Mouse (Mus musculus) limb, embryonic 10.5 days (tissue): ENCODE results near the gene Ccdc9. TPM values are rescaled to one million over a fixed set of nuclear protein-coding genes. Genes with fewer than 3 reads are reported as not detected.
"Not testable (repeated sequence)": the region's sequence is repeated elsewhere in the genome, so short reads cannot be mapped to it uniquely, and the experiment has no call there.

Source experiments
- DNase-seq: peaks from one replicate; pipeline ENCODE4 v3.0.0-alpha.2; 2017; ENCODE audit warnings: low spot score
- H3K27ac ChIP-seq: fragments of 300-500 bp; sonication (generic); 2 replicates; pipeline ENCODE4 v1.5.1; 2016; ENCODE audit warnings: mild to moderate bottlenecking
- H3K27me3 ChIP-seq: fragments of 300-500 bp; sonication (generic); 2 replicates; pipeline ENCODE4 v1.6.1; 2016; ENCODE audit warnings: low read depth, mild to moderate bottlenecking; ENCODE audit not compliant: poor library complexity, severe bottlenecking
- H3K36me3 ChIP-seq: fragments of 300-500 bp; sonication (generic); 2 replicates; pipeline ENCODE4 v1.6.1; 2016; ENCODE audit warnings: mild to moderate bottlenecking, moderate library complexity
- H3K4me1 ChIP-seq: fragments of 300-500 bp; sonication (generic); 2 replicates; pipeline ENCODE4 v1.6.1; 2016
- H3K4me3 ChIP-seq: fragments of 300-500 bp; sonication (generic); 2 replicates; pipeline ENCODE4 v1.5.1; 2016; ENCODE audit warnings: mild to moderate bottlenecking, moderate library complexity
- H3K9me3 ChIP-seq: fragments of 300-500 bp; sonication (generic); replicated peaks from 2 replicates; pipeline ENCODE4 v1.6.1; 2016; ENCODE audit warnings: mild to moderate bottlenecking
- WGBS: fragments of 180-500 bp; shearing (Covaris S2); methylation state at CpG from one replicate; pipeline ENCODE4 v1.1.7; 2016; 5-methylcytosine and 5-hydroxymethylcytosine counted together
- polyA plus RNA-seq: library from polyadenylated mRNA; unstranded; fragments of >200 nt; fragmentation: Nextera tagmentation; extraction: Ambion mirVana; gene quantifications from 2 replicates; pipeline ENCODE4 v1.2.1, GENCODE M21; 2016

Gene Ccdc9
- polyA plus RNA-seq, 1 experiment from 2014 or later, result 36.3 TPM

GRCm38 (mm10) chr7:16255963-16256362 lies 30.6 kb downstream of the Ccdc9 start:
- not testable (repeated sequence) for H3K27me3 ChIP-seq, DNase-seq, H3K27ac ChIP-seq, H3K4me1 ChIP-seq, H3K9me3 ChIP-seq, H3K4me3 ChIP-seq, H3K36me3 ChIP-seq
- 87% methylated on average over 4 of the region's 4 CpGs for WGBS

GRCm38 (mm10) chr7:16254195-16254594 lies 32.4 kb downstream of the Ccdc9 start:
- H3K4me3 ChIP-seq, result no peak overlapping the region
- H3K4me1 ChIP-seq, result no peaks in the 10 kb centered on the region
- no peaks in the 10 kb centered on the region for H3K9me3 ChIP-seq
- DNase-seq, result no peak
- 66% methylated on average over 4 of the region's 4 CpGs for WGBS
- no peaks in the 10 kb centered on the region for H3K36me3 ChIP-seq
- H3K27me3 ChIP-seq, result no peaks in the 10 kb centered on the region
- no peak overlapping the region for H3K27ac ChIP-seq

- no peak overlapping the region for H3K27ac ChIP-seq
- H3K27me3 ChIP-seq, result no peaks in the 10 kb centered on the region
- no peaks in the 10 kb centered on the region for H3K4me1 ChIP-seq
- no peak overlapping the region for H3K4me3 ChIP-seq
- DNase-seq, result no peak
- no peaks in the 10 kb centered on the region for H3K36me3 ChIP-seq
- 93% methylated on average over 5 of the region's 5 CpGs for WGBS
- H3K9me3 ChIP-seq, result no peaks in the 10 kb centered on the region
Measured at GRCm38 (mm10) chr7:16250687-16251086, 35.9 kb downstream of the Ccdc9 start.

- no peak overlapping the region for H3K4me3 ChIP-seq
- H3K27ac ChIP-seq, result no peak overlapping the region
- WGBS, result 70% methylated on average over 1 of the region's 4 CpGs
- no peak for DNase-seq
- H3K27me3 ChIP-seq, result no peaks in the 10 kb centered on the region
- H3K36me3 ChIP-seq, result no peaks in the 10 kb centered on the region
- no peaks in the 10 kb centered on the region for H3K4me1 ChIP-seq
- H3K9me3 ChIP-seq, result no peaks in the 10 kb centered on the region
Measured at GRCm38 (mm10) chr7:16245958-16246357, 40.6 kb downstream of the Ccdc9 start.

GRCm38 (mm10) chr7:16244067-16244466 lies 42.5 kb downstream of the Ccdc9 start, which contains the start of gene C5ar2:
Gene C5ar2, minus strand, starts transcription at chr7:16244154.
- Histone ChIP-seq H3K4me3 (no peak within 1 kb of the TSS), H3K9me3 (no peaks in the 10 kb centered on the region), H3K4me1 (no peaks in the 10 kb centered on the region), H3K36me3 (no peaks in the 10 kb centered on the region), H3K27me3 (no peaks in the 10 kb centered on the region), H3K27ac (no peak within 1 kb of the TSS)
- 83% methylated on average over 5 of the region's 5 CpGs for WGBS
- no peak for DNase-seq

- Histone ChIP-seq H3K4me3 (no peak overlapping the region), H3K36me3 (no peaks in the 10 kb centered on the region), H3K4me1 (no peaks in the 10 kb centered on the region), H3K27ac (no peak overlapping the region), H3K9me3 (no peaks in the 10 kb centered on the region), H3K27me3 (no peaks in the 10 kb centered on the region)
- WGBS, result 79% methylated on average over 6 of the region's 6 CpGs
- no peak for DNase-seq
Measured at GRCm38 (mm10) chr7:16242198-16242597, 44.4 kb downstream of the Ccdc9 start.

GRCm38 (mm10) chr7:16241787-16242186 lies 44.8 kb downstream of the Ccdc9 start:
- no peak overlapping the region for H3K27ac ChIP-seq

GRCm38 (mm10) chr7:16240978-16241303 lies 45.7 kb downstream of the Ccdc9 start:
- Histone ChIP-seq H3K4me3 (no peak overlapping the region), H3K36me3 (no peaks in the 10 kb centered on the region), H3K27me3 (no peaks in the 10 kb centered on the region), H3K27ac (no peak overlapping the region), H3K4me1 (no peaks in the 10 kb centered on the region), H3K9me3 (no peaks in the 10 kb centered on the region)
- no peak for DNase-seq
- 91% methylated on average over 1 of the region's 1 CpGs for WGBS

More at GRCm38 (mm10) chr7:16241787-16242186, 44.8 kb downstream of the Ccdc9 start:
- Histone ChIP-seq H3K4me3 (no peak overlapping the region), H3K4me1 (no peaks in the 10 kb centered on the region), H3K27me3 (no peaks in the 10 kb centered on the region), H3K9me3 (no peaks in the 10 kb centered on the region), H3K36me3 (no peaks in the 10 kb centered on the region)
- no peak for DNase-seq
- 56% methylated on average over 11 of the region's 11 CpGs for WGBS

- WGBS, result 79% methylated on average over 7 of the region's 7 CpGs
- no peak overlapping the region for H3K4me3 ChIP-seq
- DNase-seq, result no peak
- H3K27me3 ChIP-seq, result no peaks in the 10 kb centered on the region
- no peaks in the 10 kb centered on the region for H3K9me3 ChIP-seq
- H3K36me3 ChIP-seq, result no peaks in the 10 kb centered on the region
- H3K4me1 ChIP-seq, result no peaks in the 10 kb centered on the region
- no peak overlapping the region for H3K27ac ChIP-seq
Measured at GRCm38 (mm10) chr7:16240281-16240977, 46.2 kb downstream of the Ccdc9 start.

GRCm38 (mm10) chr7:16239554-16239997 lies 47.0 kb downstream of the Ccdc9 start:
- no peak overlapping the region for H3K27ac ChIP-seq
- 68% methylated on average over 9 of the region's 9 CpGs for WGBS

GRCm38 (mm10) chr7:16229869-16230268 lies 56.7 kb downstream of the Ccdc9 start:
- no peaks in the 10 kb centered on the region; the same call in 1 of the 2 replicates for H3K36me3 ChIP-seq
- no peaks in the 10 kb centered on the region for H3K9me3 ChIP-seq
- H3K4me3 ChIP-seq, result 0 out of 2 replicates have a peak overlapping the region, but pooled peaks have one; percentile 4
- DNase-seq, result peak; percentile 68
- 39% methylated on average over 5 of the region's 5 CpGs for WGBS
- H3K27ac ChIP-seq, result peak overlapping the region; percentile 66
- H3K4me1 ChIP-seq, result peaks cover 25% of the 10 kb centered on the region
- H3K27me3 ChIP-seq, result no peaks in the 10 kb centered on the region

More at GRCm38 (mm10) chr7:16239554-16239997, 47.0 kb downstream of the Ccdc9 start:
- Histone ChIP-seq H3K36me3 (no peaks in the 10 kb centered on the region), H3K4me3 (no peak overlapping the region), H3K4me1 (no peaks in the 10 kb centered on the region), H3K9me3 (no peaks in the 10 kb centered on the region), H3K27me3 (no peaks in the 10 kb centered on the region)
- DNase-seq, result no peak
